ENCODE assay signal across 11 mouse cellular contexts in genomic region chr10:20135350-20136058, GRCm38 (mm10). TPM values are rescaled to one million over a fixed set of nuclear protein-coding genes. Genes with fewer than 3 reads are reported as not detected.
DNase-seq lines count a peak whose midpoint lies in the region; ATAC-seq lines count a peak whose summit lies in the region.
"Had no signal": no experiment of that assay in that cellular context is flagged by ENCODE, and none has a peak within 500 bp of the region (broad histone marks: within the 10 kb centered on the region; RNA-seq: fewer than 3 reads in every experiment).

No protein-coding gene starts in this region.

- H3K27ac ChIP-seq in embryonic facial prominence, embryonic 14.5 days (replicated peaks; ENCODE audit: low read depth, low read length) = no peak overlapping the region
- H3K27ac ChIP-seq in embryonic facial prominence, embryonic 10.5 days (replicated peaks) = no peak overlapping the region
- H3K27ac ChIP-seq: forebrain, embryonic 13.5 days; hindbrain, embryonic 12.5 days; midbrain, embryonic 10.5 days had no signal

- H3K9ac ChIP-seq in embryonic facial prominence, embryonic 14.5 days (ENCODE audit: low read depth, low read length) = no peak overlapping the region
- H3K9ac ChIP-seq: forebrain, embryonic 13.5 days; hindbrain, embryonic 12.5 days had no signal

- H3K36me3 ChIP-seq in embryonic facial prominence, embryonic 14.5 days (ENCODE audit: control insufficient read depth, insufficient read depth, low read length) = peaks cover 8% of the 10 kb centered on the region; the same call in 1 of the 2 replicates
- H3K36me3 ChIP-seq in embryonic facial prominence, embryonic 10.5 days (replicated peaks) = no peaks in the 10 kb centered on the region
- H3K36me3 ChIP-seq: hindbrain, embryonic 12.5 days; midbrain, embryonic 10.5 days had no signal

- 75% methylated on average over 15 of the region's 15 CpGs for WGBS in embryonic facial prominence, embryonic 14.5 days
- 78% methylated on average over 15 of the region's 15 CpGs for WGBS in embryonic facial prominence, embryonic 10.5 days

- H3K4me3 ChIP-seq in embryonic facial prominence, embryonic 14.5 days (ENCODE audit: low read depth, low read length) = no peak overlapping the region
- H3K4me3 ChIP-seq in embryonic facial prominence, embryonic 10.5 days = no peak overlapping the region
- H3K4me3 ChIP-seq: forebrain, embryonic 13.5 days; hindbrain, embryonic 12.5 days; midbrain, embryonic 10.5 days had no signal

- no peak overlapping the region for H3K4me2 ChIP-seq in embryonic facial prominence, embryonic 14.5 days (ENCODE audit: low read depth, low read length)
- H3K4me2 ChIP-seq: forebrain, embryonic 13.5 days; hindbrain, embryonic 12.5 days had no signal

- no peak for ATAC-seq in embryonic facial prominence, embryonic 14.5 days (ENCODE audit: low read depth)
- no peak for ATAC-seq in monocyte, adult 5-6 weeks (replicated peaks; ENCODE audit: insufficient number of reproducible peaks, low FRiP score, low TSS enrichment, poor library complexity, severe bottlenecking)
- ATAC-seq in inflammation-experienced regulatory T-cells, adult 6 months = no peak
- ATAC-seq: forebrain, embryonic 13.5 days had no signal

- no peaks in the 10 kb centered on the region for H3K9me3 ChIP-seq in embryonic facial prominence, embryonic 14.5 days (ENCODE audit: control insufficient read depth, low read length)
- H3K9me3 ChIP-seq in embryonic facial prominence, embryonic 10.5 days = no peaks in the 10 kb centered on the region
- H3K9me3 ChIP-seq: forebrain, embryonic 13.5 days; hindbrain, embryonic 12.5 days; midbrain, embryonic 10.5 days had no signal

- peak; percentile 31 for DNase-seq in embryonic facial prominence, embryonic 14.5 days (ENCODE audit: low spot score)
- no peak for DNase-seq in embryonic facial prominence, embryonic 10.5 days (ENCODE audit: low spot score)
- DNase-seq in thymus, postnatal 25 days = peak; percentile 23
- no peak for DNase-seq in thymus, postnatal 14 days
- peak; percentile 50 for DNase-seq in kidney, postnatal 10 days
- DNase-seq in yolk sac, embryonic 10.5 days (ENCODE audit: low spot score) = peak; percentile 12

- H3K27me3 ChIP-seq in embryonic facial prominence, embryonic 14.5 days (replicated peaks; ENCODE audit: control insufficient read depth, insufficient read depth, low read length) = no peaks in the 10 kb centered on the region
- H3K27me3 ChIP-seq in embryonic facial prominence, embryonic 10.5 days (replicated peaks; ENCODE audit: low read depth, poor library complexity, severe bottlenecking) = no peaks in the 10 kb centered on the region
- H3K27me3 ChIP-seq: forebrain, embryonic 13.5 days; hindbrain, embryonic 12.5 days had no signal

- no peaks in the 10 kb centered on the region for H3K4me1 ChIP-seq in embryonic facial prominence, embryonic 14.5 days (ENCODE audit: control insufficient read depth, insufficient read depth, low read length)
- H3K4me1 ChIP-seq in embryonic facial prominence, embryonic 10.5 days = no peaks in the 10 kb centered on the region
- H3K4me1 ChIP-seq: forebrain, embryonic 13.5 days; hindbrain, embryonic 12.5 days; midbrain, embryonic 10.5 days had no signal

RNA-seq across cellular contexts. Expression of gene Map7, which starts 12.8 kb away (rescaled TPM):
- 10.0 and 10.2 TPM in 2 replicates for polyA plus RNA-seq in embryonic facial prominence, embryonic 14.5 days (2014; fragmentation: Nextera tagmentation; extraction: Ambion mirVana)
- polyA plus RNA-seq in embryonic facial prominence, embryonic 10.5 days (2016; fragmentation: Nextera tagmentation; extraction: Ambion mirVana) = 6.6 and 8.1 TPM in 2 replicates
- 1.4 to 3.3 TPM (median 1.6 TPM) in 3 replicates for total RNA-seq in monocyte, adult 5-6 weeks (2017)
- polyA plus RNA-seq in inflammation-experienced regulatory T-cells, adult 6 months (2017; shearing (Covaris generic)) = 1 to 10 TPM; 2.0 to 6.1 (median 5.4) TPM

Comparison
In these comparisons a context has a peak if more than half of its experiments do, and no peak if none do; other contexts are left out.
1. DNase-seq: peak in embryonic facial prominence, embryonic 14.5 days (single experiment), thymus, postnatal 25 days (single experiment), kidney, postnatal 10 days (single experiment) and yolk sac, embryonic 10.5 days (single experiment); none in embryonic facial prominence, embryonic 10.5 days (single experiment) and thymus, postnatal 14 days (single experiment).